ENCODE assay signal across 8 mouse cellular contexts in the genomic region with DNA sequence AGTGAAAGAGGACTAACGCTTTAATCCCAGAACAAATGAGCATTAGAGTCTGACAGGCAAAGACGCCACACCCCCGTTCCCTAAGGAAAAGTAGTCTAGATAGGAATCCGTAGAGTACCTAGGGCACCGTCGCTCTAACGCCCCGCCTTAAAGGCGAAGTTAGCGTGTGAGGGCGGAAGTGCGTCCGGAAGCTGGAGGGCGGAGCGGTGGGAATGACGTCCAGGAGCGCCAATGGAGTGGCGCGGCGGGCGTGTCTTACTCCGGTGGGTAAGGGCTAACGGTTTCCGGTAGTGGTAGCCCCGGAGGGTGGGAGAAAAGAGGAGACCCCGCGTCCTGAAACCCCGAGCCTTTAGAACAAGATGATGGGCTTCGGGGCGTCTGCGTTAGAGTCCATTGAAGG. TPM values are rescaled to one million over a fixed set of nuclear protein-coding genes. Genes with fewer than 3 reads are reported as not detected.
A peak's percentile ranks its signal among the peaks of the same experiment; 100 is the strongest.
DNase-seq lines count a peak whose midpoint lies in the region; ATAC-seq lines count a peak whose summit lies in the region.

Gene Ppp1r35 (plus strand): TSS at position 215 of the 400 bp plus-strand sequence.

- no peaks in the 10 kb centered on the region for H3K9me3 ChIP-seq in hindbrain, embryonic 11.5 days (ENCODE audit: control insufficient read depth, low read length)

- peak within 1 kb of the TSS; percentile 91 for H3K27ac ChIP-seq in hindbrain, embryonic 11.5 days (ENCODE audit: low read depth, low read length)

- H3K27me3 ChIP-seq in hindbrain, embryonic 11.5 days (ENCODE audit: control insufficient read depth, insufficient read depth, low read length) = no peaks in the 10 kb centered on the region

- ATAC-seq in hindbrain, embryonic 11.5 days (ENCODE audit: low FRiP score) = peak; percentile 96

- H3K36me3 ChIP-seq in hindbrain, embryonic 11.5 days (ENCODE audit: control insufficient read depth, insufficient read depth, low read length) = 0 out of 2 replicates have a peak, but pooled peaks cover 3% of the 10 kb centered on the region

- DNase-seq in Muller cell, postnatal 12 days (ENCODE audit: inconsistent ontology term) = peak; percentile 97
- DNase-seq in cerebellum, adult 9-11 months = peak; percentile 96
- DNase-seq in frontal cortex, adult 2 months (ENCODE audit: extremely low spot score in 1 of 2, low spot score in 1 of 2) = peak; percentile 93 to 99
- DNase-seq in hindbrain, embryonic 11.5 days (ENCODE audit: low spot score) = peak; percentile 99
- DNase-seq in layer of hippocampus, postnatal 10 days (ENCODE audit: low spot score in 2 of 2) = peak; percentile 97 to 99
- DNase-seq in lung, postnatal 10 days = peak; percentile 97
- DNase-seq in ovary, postnatal 36 days (ENCODE audit: low spot score) = peak; percentile 97
- peak; percentile 96 for DNase-seq in thymus, postnatal 25 days

- H3K9ac ChIP-seq in hindbrain, embryonic 11.5 days (ENCODE audit: low read depth, low read length) = peak within 1 kb of the TSS; percentile 92

- WGBS in hindbrain, embryonic 11.5 days = under 1% methylated on average over 31 of the region's 31 CpGs

- H3K4me1 ChIP-seq in hindbrain, embryonic 11.5 days (replicated peaks; ENCODE audit: control insufficient read depth, insufficient read depth, low read length) = peaks cover 9% of the 10 kb centered on the region

- peak within 1 kb of the TSS; percentile 90 for H3K4me3 ChIP-seq in hindbrain, embryonic 11.5 days (ENCODE audit: low read depth, low read length)

- H3K4me2 ChIP-seq in hindbrain, embryonic 11.5 days (replicated peaks; ENCODE audit: low read depth, low read length) = peak within 1 kb of the TSS; percentile 96

RNA-seq across cellular contexts. Expression of gene Ppp1r35, which starts in this region (rescaled TPM):
- 24.2 and 25.9 TPM in 2 replicates for polyA plus RNA-seq in frontal cortex, adult 2 months (2012; rRNA removed)
- polyA plus RNA-seq in hindbrain, embryonic 11.5 days (2014; fragmentation: Nextera tagmentation; extraction: Ambion mirVana) = 64.9 and 78.4 TPM in 2 replicates
- 10 to 100 TPM; 23.2 to 31.6 TPM for total RNA-seq in layer of hippocampus, postnatal 10 days (2021)

Comparison
In these comparisons a context has a peak if more than half of its experiments do, and no peak if none do; other contexts are left out.
1. Peak in every context shown above with its lines: DNase-seq, ATAC-seq, H3K4me3 ChIP-seq and H3K27ac ChIP-seq.